Mouse (Mus musculus): ENCODE results near the gene Gm21834. TPM values are rescaled to one million over a fixed set of nuclear protein-coding genes. Genes with fewer than 3 reads are reported as not detected.

The Gm21834 gene
- polyA plus RNA-seq, 1 experiment from 2014 or later: not detected

Other genes with a start within 250 kb of the Gm21834 start
- not detected in 2 replicates for gene Vmn2r120, start 196.7 kb downstream of the Gm21834 start, polyA plus RNA-seq (2014; fragmentation: Nextera tagmentation; extraction: Ambion mirVana)
- 0.08 and 0.10 TPM in 2 replicates for gene Cntnap5c, start 27.4 kb upstream of the Gm21834 start, polyA plus RNA-seq (2014; fragmentation: Nextera tagmentation; extraction: Ambion mirVana)

All from embryonic facial prominence, embryonic 14.5 days (tissue).